7 mouse cellular contexts compared by ENCODE assay signal in the genomic region with DNA sequence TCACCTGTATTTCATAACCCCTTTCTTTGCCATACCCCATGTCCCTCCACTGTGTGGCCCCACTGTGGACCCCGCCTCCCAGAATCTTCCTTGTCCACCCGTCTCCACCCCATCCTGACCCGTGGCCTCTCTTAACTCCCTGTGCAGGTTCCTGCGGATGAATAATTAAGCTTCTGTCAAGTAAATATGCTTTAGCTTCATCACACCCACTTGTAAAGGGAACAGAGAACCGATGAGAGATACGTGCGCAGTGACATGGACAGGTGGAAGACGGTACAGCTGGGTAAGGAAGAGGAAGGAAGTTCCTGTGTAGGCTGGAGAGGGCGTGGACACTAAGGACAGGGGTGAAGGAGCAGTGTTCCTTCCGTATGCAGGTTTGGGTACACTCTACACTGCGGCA. TPM values are rescaled to one million over a fixed set of nuclear protein-coding genes. Genes with fewer than 3 reads are reported as not detected.
DNase-seq lines count a peak whose midpoint lies in the region; ATAC-seq and TF ChIP-seq lines count a peak whose summit lies in the region.

No protein-coding gene starts in this region.

- H3K4me3 ChIP-seq in cortical plate, adult 2 months (ENCODE audit: insufficient read depth, low read length) = peak overlapping the region; percentile 3
- peak overlapping the region; percentile 35 for H3K4me3 ChIP-seq in forebrain, embryonic 14.5 days (ENCODE audit: low read depth, low read length)
- peak overlapping the region; percentile 55 for H3K4me3 ChIP-seq in kidney, embryonic 14.5 days (ENCODE audit: low read length)

- H3K36me3 ChIP-seq in forebrain, embryonic 14.5 days (ENCODE audit: control insufficient read depth, insufficient read depth, low read length) = no peaks in the 10 kb centered on the region
- no peaks in the 10 kb centered on the region for H3K36me3 ChIP-seq in kidney, embryonic 14.5 days (ENCODE audit: control insufficient read depth, insufficient read depth, low read length)

- no peak for TF ChIP-seq CTCF in cortical plate, adult 2 months (IDR thresholded peaks at IDR 0.05; ENCODE audit: extremely low read depth, insufficient read depth, low read length)

- 20% methylated on average over 11 of the region's 11 CpGs for WGBS in forebrain, embryonic 14.5 days
- WGBS in kidney, embryonic 14.5 days = 9% methylated on average over 11 of the region's 11 CpGs

- no peaks in the 10 kb centered on the region for H3K9me3 ChIP-seq in forebrain, embryonic 14.5 days (replicated peaks; ENCODE audit: control insufficient read depth, low read length)
- no peaks in the 10 kb centered on the region for H3K9me3 ChIP-seq in kidney, embryonic 14.5 days (ENCODE audit: control insufficient read depth, low read length)

- no peak for TF ChIP-seq POLR2A in cortical plate, adult 2 months (IDR thresholded peaks at IDR 0.05; ENCODE audit: extremely low read depth, insufficient read depth, low read length)

- no peak; the same call in 1 of the 2 replicates for ATAC-seq in forebrain, embryonic 14.5 days
- peak; percentile 7 for ATAC-seq in kidney, embryonic 14.5 days (ENCODE audit: low FRiP score, low TSS enrichment)
- no peak for ATAC-seq in frontal cortex, adult (ENCODE audit: low TSS enrichment)

- H3K27me3 ChIP-seq in forebrain, embryonic 14.5 days (replicated peaks; ENCODE audit: control insufficient read depth, insufficient read depth, low read length) = no peaks in the 10 kb centered on the region
- no peaks in the 10 kb centered on the region for H3K27me3 ChIP-seq in kidney, embryonic 14.5 days (ENCODE audit: control insufficient read depth, insufficient read depth, low read length)

- peak overlapping the region; percentile 67 for H3K4me2 ChIP-seq in forebrain, embryonic 14.5 days (ENCODE audit: low read length)
- H3K4me2 ChIP-seq in kidney, embryonic 14.5 days (replicated peaks; ENCODE audit: low read depth, low read length) = peak overlapping the region; percentile 86

- H3K4me1 ChIP-seq in cortical plate, adult 2 months (ENCODE audit: control insufficient read depth, insufficient read depth, low read length) = peaks cover 9% of the 10 kb centered on the region
- H3K4me1 ChIP-seq in forebrain, embryonic 14.5 days (ENCODE audit: control insufficient read depth, insufficient read depth, low read length) = peaks cover 35% of the 10 kb centered on the region
- H3K4me1 ChIP-seq in kidney, embryonic 14.5 days (ENCODE audit: control insufficient read depth, insufficient read depth, low read length) = peaks cover 37% of the 10 kb centered on the region

- no peak for DNase-seq in forebrain, embryonic 14.5 days (ENCODE audit: low spot score)
- peak; percentile 43 for DNase-seq in lung, postnatal 14 days
- no peak for DNase-seq in ovary, postnatal 10 days (ENCODE audit: low spot score)
- DNase-seq in cerebellum, postnatal 36 days = no peak

- no peak overlapping the region for H3K27ac ChIP-seq in cortical plate, adult 2 months (ENCODE audit: insufficient read depth, low read length)
- H3K27ac ChIP-seq in forebrain, embryonic 14.5 days (ENCODE audit: low read depth, low read length) = no peak overlapping the region
- peak overlapping the region; percentile 59 for H3K27ac ChIP-seq in kidney, embryonic 14.5 days (ENCODE audit: low read depth, low read length)

- peak overlapping the region; percentile 53; the same call in 1 of the 2 replicates for H3K9ac ChIP-seq in forebrain, embryonic 14.5 days (ENCODE audit: low read length)
- H3K9ac ChIP-seq in kidney, embryonic 14.5 days (ENCODE audit: low read depth, low read length) = peak overlapping the region; percentile 66; the same call in 1 of the 2 replicates

RNA-seq across cellular contexts. Expression of a gene that starts 0.6 kb away (rescaled TPM):
- polyA plus RNA-seq in cortical plate, adult 2 months (2012; rRNA removed) = 3.3 and 4.0 TPM in 2 replicates
- 2.8 and 5.7 TPM in 2 replicates for polyA plus RNA-seq in forebrain, embryonic 14.5 days (2014; fragmentation: Nextera tagmentation; extraction: Ambion mirVana)
- polyA plus RNA-seq in kidney, embryonic 14.5 days (2014; fragmentation: Nextera tagmentation; extraction: Ambion mirVana) = 14.2 and 19.7 TPM in 2 replicates

RNA-seq across cellular contexts. Expression of a gene that starts 11.0 kb away (rescaled TPM):
- 2.9 and 3.0 TPM in 2 replicates for polyA plus RNA-seq in cortical plate, adult 2 months (2012; rRNA removed)
- polyA plus RNA-seq in forebrain, embryonic 14.5 days (2014; fragmentation: Nextera tagmentation; extraction: Ambion mirVana) = 1.6 and 2.1 TPM in 2 replicates
- 0.06 and 0.23 TPM in 2 replicates for polyA plus RNA-seq in kidney, embryonic 14.5 days (2014; fragmentation: Nextera tagmentation; extraction: Ambion mirVana)

RNA-seq across cellular contexts. Expression of a gene that starts 35.1 kb away (rescaled TPM):
- 263 and 268 TPM in 2 replicates for polyA plus RNA-seq in cortical plate, adult 2 months (2012; rRNA removed)
- polyA plus RNA-seq in forebrain, embryonic 14.5 days (2014; fragmentation: Nextera tagmentation; extraction: Ambion mirVana) = 112 and 115 TPM in 2 replicates
- 103 and 115 TPM in 2 replicates for polyA plus RNA-seq in kidney, embryonic 14.5 days (2014; fragmentation: Nextera tagmentation; extraction: Ambion mirVana)

Comparison
In these comparisons a context has a peak if more than half of its experiments do, and no peak if none do; other contexts are left out.
1. H3K4me3 ChIP-seq: peak in every context shown above with its lines; median percentile 55 in kidney, embryonic 14.5 days; 35 in forebrain, embryonic 14.5 days; 3 in cortical plate, adult 2 months.